Mouse (Mus musculus) liver, embryonic 12.5 days (tissue): ENCODE measurements around the gene Pkd1l3. TPM values are rescaled to one million over a fixed set of nuclear protein-coding genes. Genes with fewer than 3 reads are reported as not detected.
A peak's percentile ranks its signal among the peaks of the same experiment; 100 is the strongest.

Source experiments
- ATAC-seq: fragments of 200-750 bp; cut with Nextera tagmentation; 2 replicates; pipeline ENCODE4 v1.8.0; 2017; ENCODE audit warnings: moderate number of reproducible peaks, mild to moderate bottlenecking, moderate library complexity
- H3K27ac ChIP-seq: fragments of 300-500 bp; sonication (generic); 2 replicates; pipeline ENCODE4 v1.5.1; 2016; ENCODE audit warnings: mild to moderate bottlenecking
- H3K27me3 ChIP-seq: fragments of 300-500 bp; sonication (generic); replicated peaks from 2 replicates; pipeline ENCODE4 v1.6.1; 2016; ENCODE audit warnings: mild to moderate bottlenecking, moderate library complexity
- H3K36me3 ChIP-seq: fragments of 300-500 bp; sonication (generic); 2 replicates; pipeline ENCODE4 v1.6.1; 2016; ENCODE audit warnings: mild to moderate bottlenecking, moderate library complexity
- H3K4me1 ChIP-seq: fragments of 300-500 bp; sonication (generic); 2 replicates; pipeline ENCODE4 v1.6.1; 2016
- H3K4me2 ChIP-seq: fragments of 300-500 bp; sonication (generic); 2 replicates; pipeline ENCODE4 v1.6.1; 2016; ENCODE audit warnings: mild to moderate bottlenecking, moderate library complexity
- H3K4me3 ChIP-seq: fragments of 300-500 bp; sonication (generic); 2 replicates; pipeline ENCODE4 v1.5.1; 2016; ENCODE audit warnings: mild to moderate bottlenecking, moderate library complexity
- H3K9ac ChIP-seq: fragments of 300-500 bp; sonication (generic); 2 replicates; pipeline ENCODE4 v1.6.1; 2016; ENCODE audit warnings: mild to moderate bottlenecking, moderate library complexity
- H3K9me3 ChIP-seq: fragments of 300-500 bp; sonication (generic); replicated peaks from 2 replicates; pipeline ENCODE4 v1.6.1; 2016; ENCODE audit warnings: mild to moderate bottlenecking, moderate library complexity
- WGBS: fragments of 180-500 bp; shearing (Covaris S2); methylation state at CpG from one replicate; pipeline ENCODE4 v1.1.7; 2016; ENCODE audit not compliant: insufficient replicate concordance; 5-methylcytosine and 5-hydroxymethylcytosine counted together
- polyA plus RNA-seq: library from polyadenylated mRNA; unstranded; fragments of >200 nt; fragmentation: Nextera tagmentation; extraction: Ambion mirVana; gene quantifications from 2 replicates; pipeline ENCODE4 v1.2.1, GENCODE M21; 2016

Gene Pkd1l3
- polyA plus RNA-seq, 1 experiment from 2014 or later, result 0.97 TPM

DNA sequence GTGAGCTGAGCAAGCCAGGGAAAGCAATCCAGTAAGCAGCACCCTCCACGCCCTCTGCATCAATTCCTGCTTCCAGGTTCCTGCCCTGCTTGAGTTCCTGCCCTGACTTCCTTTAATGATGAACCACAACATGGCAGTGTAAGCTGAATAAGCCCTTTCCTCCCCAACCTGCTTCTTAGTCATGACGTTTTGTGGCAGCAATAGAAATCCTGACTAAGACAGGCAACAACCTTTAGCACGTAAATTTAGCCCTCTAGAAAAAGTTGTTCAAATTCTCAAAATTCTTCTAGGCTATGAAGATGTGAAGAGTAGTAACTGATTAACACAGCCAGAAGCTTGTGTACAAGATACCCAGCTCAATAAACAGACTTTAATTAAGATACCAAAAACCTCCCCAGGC lies 67.2 kb downstream of the Pkd1l3 start:
- no peaks in the 10 kb centered on the region for H3K27me3 ChIP-seq
- H3K27ac ChIP-seq, result no peak overlapping the region
- no peak for ATAC-seq
- no peak overlapping the region for H3K9ac ChIP-seq
- no peak overlapping the region for H3K4me2 ChIP-seq
- 63% methylated on average over 3 of the region's 3 CpGs for WGBS
- no peak overlapping the region for H3K4me3 ChIP-seq
- H3K9me3 ChIP-seq, result no peaks in the 10 kb centered on the region
- peaks cover 10% of the 10 kb centered on the region; the same call in 1 of the 2 replicates for H3K4me1 ChIP-seq
- peaks cover 71% of the 10 kb centered on the region for H3K36me3 ChIP-seq

DNA sequence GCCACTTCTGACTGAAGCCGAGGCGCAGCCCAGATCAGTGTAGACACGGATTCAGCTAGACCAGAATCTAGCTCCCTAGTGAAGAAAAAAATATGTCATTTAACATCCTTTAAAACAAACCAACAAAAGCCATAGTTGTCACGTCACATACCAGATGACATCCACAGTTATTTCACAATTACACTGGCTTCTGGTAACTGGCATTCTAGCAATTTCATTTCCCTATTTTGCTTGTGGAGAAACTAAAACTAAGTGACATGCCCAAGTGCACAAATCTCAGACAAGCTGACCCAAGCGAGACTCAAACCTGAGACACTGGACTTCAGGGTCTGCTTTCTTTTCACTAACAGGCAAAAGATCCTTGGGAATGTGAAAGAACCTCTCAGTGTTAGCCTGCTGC lies 67.8 kb downstream of the Pkd1l3 start:
- H3K36me3 ChIP-seq, result peaks cover 65% of the 10 kb centered on the region
- H3K4me2 ChIP-seq, result no peak overlapping the region
- no peak for ATAC-seq
- H3K27me3 ChIP-seq, result no peaks in the 10 kb centered on the region
- H3K4me1 ChIP-seq, result peaks cover 13% of the 10 kb centered on the region; the same call in 1 of the 2 replicates
- H3K9ac ChIP-seq, result no peak overlapping the region
- H3K4me3 ChIP-seq, result no peak overlapping the region
- WGBS, result 83% methylated on average over 5 of the region's 5 CpGs
- H3K9me3 ChIP-seq, result no peaks in the 10 kb centered on the region
- H3K27ac ChIP-seq, result no peak overlapping the region

- Histone ChIP-seq H3K4me1 (peaks cover 33% of the 10 kb centered on the region), H3K27me3 (no peaks in the 10 kb centered on the region), H3K9ac (no peak overlapping the region), H3K27ac (no peak overlapping the region), H3K4me2 (no peak overlapping the region), H3K9me3 (no peaks in the 10 kb centered on the region), H3K36me3 (peaks cover 21% of the 10 kb centered on the region), H3K4me3 (no peak overlapping the region)
- ATAC-seq, result no peak
- 72% methylated on average over 5 of the region's 5 CpGs for WGBS
Measured at GRCm38 (mm10) chr8:109687248-109687647, 72.9 kb downstream of the Pkd1l3 start.

DNA sequence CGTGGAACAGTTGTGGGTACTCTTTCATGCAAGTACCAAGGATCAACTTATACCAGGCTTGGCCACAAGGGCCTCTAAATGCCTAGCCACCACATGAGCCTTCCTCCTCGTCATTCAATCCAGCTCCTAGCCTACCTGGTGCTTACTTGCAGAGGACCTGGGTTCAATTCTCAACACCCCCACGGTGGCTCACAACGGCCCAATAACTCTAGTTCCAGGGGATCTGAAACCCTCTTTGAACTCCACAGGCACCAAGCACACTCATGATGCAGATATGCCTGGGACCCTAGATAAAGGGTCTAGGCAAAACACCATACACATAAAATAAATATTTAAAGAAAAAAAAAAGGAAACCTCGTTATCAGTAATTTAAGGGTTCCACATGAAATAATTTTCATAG lies 77.5 kb downstream of the Pkd1l3 start:
- ATAC-seq, result no peak
- peak overlapping the region; percentile 96 for H3K4me3 ChIP-seq
- no peaks in the 10 kb centered on the region for H3K27me3 ChIP-seq
- WGBS, result 31% methylated on average over 5 of the region's 5 CpGs
- H3K4me2 ChIP-seq, result peak overlapping the region; percentile 91
- H3K4me1 ChIP-seq, result peaks cover 32% of the 10 kb centered on the region
- H3K9me3 ChIP-seq, result no peaks in the 10 kb centered on the region
- H3K27ac ChIP-seq, result no peak overlapping the region
- H3K9ac ChIP-seq, result peak overlapping the region; percentile 93
- peaks cover 5% of the 10 kb centered on the region; the same call in 1 of the 2 replicates for H3K36me3 ChIP-seq

DNA sequence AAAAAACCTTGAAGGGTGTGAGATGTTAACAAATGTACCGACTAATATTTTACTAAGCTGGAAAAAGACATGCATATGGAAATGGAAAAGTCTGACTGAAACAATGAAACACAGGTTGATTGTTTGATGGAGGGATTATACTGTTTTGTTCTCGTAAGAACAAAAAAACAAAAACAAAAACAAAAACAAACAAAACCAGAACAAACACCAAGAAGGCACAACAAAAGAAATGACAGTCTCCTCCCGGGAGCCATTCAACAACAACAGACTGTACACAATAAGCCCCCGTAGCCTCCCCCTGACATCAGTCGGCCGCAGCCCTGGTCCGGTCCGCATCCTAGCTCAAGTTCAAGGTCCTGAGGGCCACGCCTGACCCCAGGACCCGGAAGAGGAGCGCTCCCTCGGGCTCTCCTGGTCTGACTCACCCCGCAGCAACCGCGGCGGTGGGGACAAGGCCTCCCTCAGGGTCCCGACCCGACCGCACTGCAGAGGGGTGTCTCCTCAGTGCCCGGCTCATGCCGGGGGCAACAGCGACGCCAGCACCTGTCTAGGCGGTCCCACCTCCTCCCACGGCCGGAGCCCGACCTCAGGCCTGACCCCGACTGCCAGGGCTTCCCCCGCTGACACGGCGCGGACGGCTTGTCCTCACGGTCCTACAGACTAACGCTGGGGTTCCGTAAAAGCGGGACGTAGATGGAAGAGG lies 78.3 kb downstream of the Pkd1l3 start:
- peak overlapping the region; percentile 80 for H3K27ac ChIP-seq
- H3K36me3 ChIP-seq, result peaks cover 5% of the 10 kb centered on the region; the same call in 1 of the 2 replicates
- WGBS, result under 1% methylated on average over 38 of the region's 38 CpGs
- H3K27me3 ChIP-seq, result no peaks in the 10 kb centered on the region
- peak overlapping the region; percentile 93 for H3K9ac ChIP-seq
- peaks cover 30% of the 10 kb centered on the region for H3K4me1 ChIP-seq
- H3K9me3 ChIP-seq, result no peaks in the 10 kb centered on the region
- ATAC-seq, result peak; percentile 78
- peak overlapping the region; percentile 91 for H3K4me2 ChIP-seq
- H3K4me3 ChIP-seq, result peak overlapping the region; percentile 96

GRCm38 (mm10) chr8:109693146-109693900 lies 79.0 kb downstream of the Pkd1l3 start, which contains the start of gene Ist1:
TSS of gene Ist1 (minus strand) at chr8:109693260.
- Histone ChIP-seq H3K9me3 (no peaks in the 10 kb centered on the region), H3K27me3 (no peaks in the 10 kb centered on the region), H3K4me1 (peaks cover 30% of the 10 kb centered on the region), H3K9ac (peak within 1 kb of the TSS; percentile 93), H3K4me3 (peak within 1 kb of the TSS; percentile 96), H3K27ac (peak within 1 kb of the TSS; percentile 80), H3K4me2 (peak within 1 kb of the TSS; percentile 91), H3K36me3 (peaks cover 5% of the 10 kb centered on the region; the same call in 1 of the 2 replicates)
- under 1% methylated on average over 57 of the region's 57 CpGs for WGBS
- ATAC-seq, result peak; percentile 98

DNA sequence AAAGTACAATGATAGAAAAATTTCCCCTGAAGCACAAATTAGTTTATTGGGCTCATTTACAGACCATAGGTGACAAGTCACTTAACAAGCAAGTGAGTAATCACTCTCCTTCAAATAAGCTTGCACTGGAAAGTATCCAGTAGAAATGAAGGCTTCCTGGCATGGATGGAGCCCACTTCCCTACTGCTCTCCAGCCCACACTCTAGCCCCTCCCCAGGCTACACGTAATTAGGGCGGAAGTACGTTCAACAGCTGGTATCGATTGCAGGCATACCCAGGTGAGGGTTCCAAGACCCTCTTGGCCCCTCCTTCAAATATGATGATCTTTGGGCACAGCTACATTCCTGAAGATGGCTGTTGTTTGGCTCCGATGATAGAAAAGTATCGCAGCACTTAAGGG lies 79.8 kb downstream of the Pkd1l3 start:
- H3K4me1 ChIP-seq, result peaks cover 30% of the 10 kb centered on the region
- ATAC-seq, result no peak
- WGBS, result 63% methylated on average over 6 of the region's 6 CpGs
- H3K4me3 ChIP-seq, result peak overlapping the region; percentile 96
- no peaks in the 10 kb centered on the region for H3K9me3 ChIP-seq
- H3K27ac ChIP-seq, result no peak overlapping the region
- H3K27me3 ChIP-seq, result peaks cover 1% of the 10 kb centered on the region
- peaks cover 5% of the 10 kb centered on the region; the same call in 1 of the 2 replicates for H3K36me3 ChIP-seq
- peak overlapping the region; percentile 93; the same call in 1 of the 2 replicates for H3K9ac ChIP-seq
- peak overlapping the region; percentile 91 for H3K4me2 ChIP-seq

- Histone ChIP-seq H3K27ac (no peak overlapping the region), H3K9ac (no peak overlapping the region), H3K4me1 (peaks cover 10% of the 10 kb centered on the region), H3K27me3 (peaks cover 26% of the 10 kb centered on the region), H3K9me3 (no peaks in the 10 kb centered on the region), H3K4me3 (no peak overlapping the region), H3K36me3 (no peaks in the 10 kb centered on the region), H3K4me2 (no peak overlapping the region)
- no peak for ATAC-seq
- WGBS, result 60% methylated on average over 1 of the region's 1 CpGs
Measured at GRCm38 (mm10) chr8:109697754-109698153, 83.4 kb downstream of the Pkd1l3 start.

GRCm38 (mm10) chr8:109698477-109698876 lies 84.2 kb downstream of the Pkd1l3 start:
- 66% methylated on average over 3 of the region's 3 CpGs for WGBS
- Histone ChIP-seq H3K9ac (no peak overlapping the region), H3K4me1 (peaks cover 10% of the 10 kb centered on the region), H3K9me3 (no peaks in the 10 kb centered on the region), H3K36me3 (no peaks in the 10 kb centered on the region), H3K4me3 (no peak overlapping the region), H3K27me3 (peaks cover 32% of the 10 kb centered on the region), H3K4me2 (no peak overlapping the region), H3K27ac (no peak overlapping the region)
- no peak for ATAC-seq

- ATAC-seq, result peak; percentile 36
- Histone ChIP-seq H3K4me3 (peak overlapping the region; percentile 93), H3K4me2 (peak overlapping the region; percentile 95), H3K36me3 (peaks cover 21% of the 10 kb centered on the region), H3K4me1 (peaks cover 31% of the 10 kb centered on the region), H3K27me3 (peaks cover 25% of the 10 kb centered on the region), H3K9ac (peak overlapping the region; percentile 63), H3K9me3 (no peaks in the 10 kb centered on the region), H3K27ac (peak overlapping the region; percentile 95)
- 5% methylated on average over 24 of the region's 24 CpGs for WGBS
Measured at GRCm38 (mm10) chr8:109704565-109705319, 90.4 kb downstream of the Pkd1l3 start.

- Histone ChIP-seq H3K36me3 (peaks cover 28% of the 10 kb centered on the region), H3K9me3 (no peaks in the 10 kb centered on the region), H3K4me2 (peak within 1 kb of the TSS; percentile 95), H3K4me3 (peak within 1 kb of the TSS; percentile 93), H3K4me1 (peaks cover 31% of the 10 kb centered on the region), H3K9ac (peak within 1 kb of the TSS; percentile 99), H3K27ac (peak within 1 kb of the TSS; percentile 95), H3K27me3 (peaks cover 19% of the 10 kb centered on the region)
- peak; percentile 91 for ATAC-seq
- under 1% methylated on average over 89 of the region's 100 CpGs for WGBS
Measured at GRCm38 (mm10) chr8:109705320-109706075, 91.2 kb downstream of the Pkd1l3 start, which contains the start of gene Zfp821. TSS of gene Zfp821 (plus strand) at chr8:109705546.
